Mouse (Mus musculus) heart, embryonic 13.5 days (tissue): Measurements from ENCODE around the gene Sec61a2. TPM values are rescaled to one million over a fixed set of nuclear protein-coding genes. Genes with fewer than 3 reads are reported as not detected.

Experiments
- ATAC-seq: fragments of 200-750 bp; cut with Nextera tagmentation; 2 replicates; pipeline ENCODE4 v1.8.0; 2017; ENCODE audit warnings: moderate TSS enrichment; ENCODE audit not compliant: insufficient number of reproducible peaks, low FRiP score, low TSS enrichment; ENCODE audit errors: extremely low read depth
- H3K27ac ChIP-seq: fragments of 300-500 bp; sonication (generic); replicated peaks from 2 replicates; pipeline ENCODE4 v1.5.1; 2015; ENCODE audit warnings: moderate library complexity, mild to moderate bottlenecking, inconsistent platforms
- H3K27me3 ChIP-seq: fragments of 300-500 bp; sonication (generic); replicated peaks from 2 replicates; pipeline ENCODE4 v1.6.1; 2015; ENCODE audit warnings: mild to moderate bottlenecking, inconsistent platforms
- H3K36me3 ChIP-seq: fragments of 300-500 bp; sonication (generic); 2 replicates; pipeline ENCODE4 v1.6.1; 2015; ENCODE audit warnings: mild to moderate bottlenecking, inconsistent platforms
- H3K4me1 ChIP-seq: fragments of 300-500 bp; sonication (generic); 2 replicates; pipeline ENCODE4 v1.6.1; 2015; ENCODE audit warnings: inconsistent platforms
- H3K4me2 ChIP-seq: fragments of 300-500 bp; sonication (generic); 2 replicates; pipeline ENCODE4 v1.6.1; 2015; ENCODE audit warnings: inconsistent platforms, mild to moderate bottlenecking, moderate library complexity
- H3K4me3 ChIP-seq: fragments of 300-500 bp; sonication (generic); 2 replicates; pipeline ENCODE4 v1.5.1; 2015; ENCODE audit warnings: moderate library complexity, mild to moderate bottlenecking, inconsistent platforms
- H3K9ac ChIP-seq: fragments of 300-500 bp; sonication (generic); 2 replicates; pipeline ENCODE4 v1.6.1; 2015; ENCODE audit warnings: inconsistent platforms, mild to moderate bottlenecking, moderate library complexity
- H3K9me3 ChIP-seq: fragments of 300-500 bp; sonication (generic); 2 replicates; pipeline ENCODE4 v1.6.1; 2016; ENCODE audit warnings: inconsistent platforms
- WGBS: fragments of 180-500 bp; shearing (Covaris S2); methylation state at CpG from one replicate; pipeline ENCODE4 v1.1.7; 2015; ENCODE audit warnings: mixed read lengths; 5-methylcytosine and 5-hydroxymethylcytosine counted together
- polyA plus RNA-seq: library from polyadenylated mRNA; unstranded; fragments of >200 nt; fragmentation: Nextera tagmentation; extraction: Ambion mirVana; gene quantifications from 2 replicates; pipeline ENCODE4 v1.2.1, GENCODE M21; 2015

The Sec61a2 gene
- polyA plus RNA-seq, 1 experiment from 2014 or later: 49.2 TPM

DNA sequence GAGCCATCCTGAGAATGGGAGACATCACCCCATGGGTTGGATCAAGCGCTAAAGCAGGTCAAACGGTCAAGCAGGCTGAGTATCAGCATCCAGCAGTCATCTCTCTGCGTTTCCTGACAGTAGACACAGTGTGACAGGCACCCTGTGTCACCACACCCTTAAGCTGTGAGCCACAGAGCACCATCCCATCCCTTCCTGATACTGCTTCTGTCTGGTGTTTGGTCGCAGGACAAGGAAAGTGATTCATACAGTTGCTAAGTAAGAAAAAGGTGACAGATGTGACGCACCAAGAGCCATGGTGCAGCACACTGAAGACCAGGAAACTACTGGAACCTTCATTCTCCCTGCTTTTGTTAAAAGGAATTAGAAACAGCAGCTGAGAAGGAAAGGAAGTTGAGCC lies 6.4 kb downstream of the Sec61a2 start:
- Histone ChIP-seq H3K36me3 (peaks cover 74% of the 10 kb centered on the region), H3K9me3 (no peaks in the 10 kb centered on the region), H3K4me3 (no peak overlapping the region), H3K27me3 (no peaks in the 10 kb centered on the region), H3K9ac (no peak overlapping the region; the same call in 1 of the 2 replicates), H3K4me1 (peaks cover 12% of the 10 kb centered on the region), H3K4me2 (no peak overlapping the region), H3K27ac (no peak overlapping the region)
- ATAC-seq: no peak
- 66% methylated on average over 5 of the region's 5 CpGs for WGBS

DNA sequence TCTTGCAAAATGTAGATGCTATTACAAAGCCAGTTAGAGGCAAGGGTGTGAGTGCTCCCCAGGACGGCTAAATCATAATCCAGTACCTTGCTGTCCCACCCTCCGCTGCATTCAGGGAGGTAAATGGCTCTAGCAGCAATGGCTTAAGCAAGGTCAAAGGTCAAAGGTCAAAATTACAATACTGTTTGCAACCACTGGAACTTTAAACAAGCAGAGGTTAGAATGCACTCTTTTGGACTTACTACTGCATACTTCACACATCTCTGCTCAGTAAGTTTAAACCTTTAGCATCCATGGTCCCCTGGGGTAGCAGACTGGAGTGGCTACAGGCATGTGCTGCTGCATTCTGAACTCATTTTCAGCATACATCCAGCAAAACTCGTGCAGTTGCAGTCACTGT lies 17.8 kb downstream of the Sec61a2 start:
- WGBS: 85% methylated on average over 3 of the region's 3 CpGs
- peaks cover 90% of the 10 kb centered on the region for H3K36me3 ChIP-seq

DNA sequence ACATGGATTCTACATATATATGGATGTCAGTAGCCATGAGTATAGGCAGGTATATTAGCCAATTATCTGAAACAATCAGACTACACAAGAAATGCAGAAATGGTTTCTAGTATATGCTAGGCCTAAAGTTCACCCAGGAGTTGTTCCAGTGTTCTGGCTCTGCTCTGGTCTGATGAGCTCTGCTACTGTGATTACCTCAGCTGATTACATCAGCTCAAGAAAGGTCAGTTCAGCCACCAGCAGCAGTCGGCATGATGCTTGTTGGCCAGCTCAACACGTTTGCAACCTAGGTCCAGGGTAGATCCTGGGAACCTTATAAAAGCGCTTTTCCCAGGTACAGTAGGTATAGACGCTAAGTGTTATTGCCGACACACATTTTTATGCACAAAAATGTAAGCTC lies 25.5 kb downstream of the Sec61a2 start:
- no peak overlapping the region for H3K27ac ChIP-seq
- peaks cover 88% of the 10 kb centered on the region for H3K36me3 ChIP-seq

More for the DNA sequence above, 17.8 kb downstream of the Sec61a2 start:
- H3K4me1 ChIP-seq: no peaks in the 10 kb centered on the region
- no peaks in the 10 kb centered on the region for H3K9me3 ChIP-seq
- H3K27ac ChIP-seq: no peak overlapping the region
- ATAC-seq: no peak
- H3K4me2 ChIP-seq: no peak overlapping the region
- H3K9ac ChIP-seq: no peak overlapping the region
- no peaks in the 10 kb centered on the region for H3K27me3 ChIP-seq
- no peak overlapping the region for H3K4me3 ChIP-seq

DNA sequence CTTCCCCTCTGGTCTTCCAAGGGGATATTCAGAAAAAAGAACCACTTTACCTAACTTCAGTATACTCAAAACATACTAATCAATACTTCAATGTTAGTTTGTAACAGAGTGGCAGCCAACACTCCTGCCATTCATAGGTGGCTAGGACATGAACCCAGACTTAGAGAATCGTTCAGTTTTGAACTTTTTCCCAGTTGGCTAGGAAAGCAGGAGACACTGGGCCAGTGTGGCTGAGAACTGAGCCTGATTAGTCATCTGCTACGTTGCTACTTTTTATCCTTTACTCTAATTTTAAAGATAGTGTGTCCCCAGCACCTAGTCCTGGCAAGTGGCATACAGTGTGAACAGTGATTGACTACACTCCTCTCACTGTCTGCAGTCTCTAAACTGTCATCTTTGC lies 27.6 kb downstream of the Sec61a2 start:
- H3K9me3 ChIP-seq: no peaks in the 10 kb centered on the region
- no peak for ATAC-seq
- peaks cover 88% of the 10 kb centered on the region for H3K36me3 ChIP-seq
- WGBS: 74% methylated on average over 2 of the region's 2 CpGs
- H3K4me3 ChIP-seq: no peak overlapping the region
- H3K27ac ChIP-seq: no peak overlapping the region
- no peak overlapping the region for H3K9ac ChIP-seq
- H3K4me2 ChIP-seq: no peak overlapping the region
- H3K4me1 ChIP-seq: no peaks in the 10 kb centered on the region
- no peaks in the 10 kb centered on the region for H3K27me3 ChIP-seq

More for the DNA sequence above, 25.5 kb downstream of the Sec61a2 start:
- Histone ChIP-seq H3K9ac (no peak overlapping the region), H3K4me2 (no peak overlapping the region), H3K4me1 (no peaks in the 10 kb centered on the region), H3K27me3 (no peaks in the 10 kb centered on the region), H3K4me3 (no peak overlapping the region), H3K9me3 (no peaks in the 10 kb centered on the region)
- ATAC-seq: no peak
- WGBS: 88% methylated on average over 5 of the region's 5 CpGs

DNA sequence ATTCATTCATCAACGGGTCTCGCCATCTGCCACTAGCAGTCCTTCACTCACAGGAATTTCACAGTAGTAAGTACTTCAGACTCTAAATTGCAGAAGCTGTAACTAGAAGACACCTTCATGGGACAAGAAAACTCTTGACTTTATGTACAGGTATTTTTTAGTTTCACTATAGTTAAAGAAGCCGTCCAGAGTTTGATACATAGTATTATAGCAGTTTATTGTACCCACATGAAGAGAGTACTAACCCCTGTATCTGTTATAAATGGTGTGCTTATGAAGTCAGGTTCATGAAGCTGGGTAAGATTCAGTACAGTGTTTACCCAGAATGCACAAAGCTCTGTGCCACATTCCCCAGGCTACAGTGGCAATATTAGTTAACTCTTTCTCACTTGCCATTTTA lies 32.4 kb downstream of the Sec61a2 start, which contains the start of gene Gm13199:
Gene Gm13199, minus strand, starts transcription at position 101 of the 400 bp plus-strand sequence.
- H3K27me3 ChIP-seq: no peaks in the 10 kb centered on the region
- WGBS: 83% methylated on average over 3 of the region's 3 CpGs
- H3K27ac ChIP-seq: no peak within 1 kb of the TSS
- H3K4me3 ChIP-seq: no peak within 1 kb of the TSS
- no peak within 1 kb of the TSS for H3K4me2 ChIP-seq
- peaks cover 89% of the 10 kb centered on the region for H3K36me3 ChIP-seq
- H3K9me3 ChIP-seq: no peaks in the 10 kb centered on the region
- no peaks in the 10 kb centered on the region for H3K4me1 ChIP-seq
- no peak within 1 kb of the TSS for H3K9ac ChIP-seq
- no peak for ATAC-seq

DNA sequence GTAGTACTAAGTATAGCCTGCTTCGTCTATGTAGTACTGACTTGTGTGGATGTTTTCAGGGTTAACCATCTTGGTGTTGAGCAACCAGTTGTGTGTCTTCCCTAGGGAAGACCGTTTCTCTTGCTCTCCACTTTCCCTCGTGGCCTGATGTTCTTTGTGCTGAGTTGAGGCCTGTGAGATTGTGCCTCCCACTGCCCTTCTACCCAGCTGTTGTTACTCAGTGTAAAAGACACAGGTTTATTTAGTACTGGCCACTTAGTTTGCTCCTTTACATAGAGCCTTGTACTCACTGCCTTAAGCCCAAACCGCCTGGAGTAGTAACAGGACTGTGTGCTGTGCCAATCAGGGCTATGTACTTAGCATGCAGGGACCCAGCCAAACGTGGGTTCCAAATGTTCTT lies 43.4 kb downstream of the Sec61a2 start:
- 71% methylated on average over 5 of the region's 5 CpGs for WGBS
- peaks cover 46% of the 10 kb centered on the region for H3K36me3 ChIP-seq

DNA sequence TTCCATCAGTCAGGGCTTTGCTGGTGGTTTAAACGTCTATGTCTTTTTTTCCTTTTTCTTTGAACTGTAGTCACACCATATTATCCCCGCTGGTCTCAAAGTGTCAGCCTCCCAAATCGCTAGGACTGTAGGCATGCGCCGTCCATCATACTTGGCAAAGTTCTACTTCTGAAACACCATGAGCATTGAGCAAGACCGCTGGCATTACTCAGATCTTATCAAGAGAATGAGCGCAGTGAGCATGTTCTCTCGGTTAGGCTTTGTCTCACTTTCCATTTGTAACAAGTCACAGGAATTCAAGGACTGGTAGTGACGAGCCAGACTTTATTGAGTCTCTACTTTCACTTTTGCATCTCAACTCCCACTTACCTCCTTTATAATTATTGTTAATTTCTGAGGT lies 44.1 kb downstream of the Sec61a2 start:
- Histone ChIP-seq H3K36me3 (peaks cover 42% of the 10 kb centered on the region), H3K27ac (no peak overlapping the region), H3K9ac (no peak overlapping the region), H3K4me2 (no peak overlapping the region), H3K4me1 (peaks cover 9% of the 10 kb centered on the region), H3K4me3 (no peak overlapping the region), H3K27me3 (no peaks in the 10 kb centered on the region), H3K9me3 (no peaks in the 10 kb centered on the region)
- ATAC-seq: no peak
- 84% methylated on average over 9 of the region's 9 CpGs for WGBS

More for the DNA sequence above, 43.4 kb downstream of the Sec61a2 start:
- no peak overlapping the region for H3K4me3 ChIP-seq
- H3K4me1 ChIP-seq: peaks cover 2% of the 10 kb centered on the region; the same call in 1 of the 2 replicates
- H3K9ac ChIP-seq: no peak overlapping the region
- H3K27ac ChIP-seq: no peak overlapping the region
- ATAC-seq: no peak
- H3K27me3 ChIP-seq: no peaks in the 10 kb centered on the region
- no peaks in the 10 kb centered on the region for H3K9me3 ChIP-seq
- no peak overlapping the region for H3K4me2 ChIP-seq

DNA sequence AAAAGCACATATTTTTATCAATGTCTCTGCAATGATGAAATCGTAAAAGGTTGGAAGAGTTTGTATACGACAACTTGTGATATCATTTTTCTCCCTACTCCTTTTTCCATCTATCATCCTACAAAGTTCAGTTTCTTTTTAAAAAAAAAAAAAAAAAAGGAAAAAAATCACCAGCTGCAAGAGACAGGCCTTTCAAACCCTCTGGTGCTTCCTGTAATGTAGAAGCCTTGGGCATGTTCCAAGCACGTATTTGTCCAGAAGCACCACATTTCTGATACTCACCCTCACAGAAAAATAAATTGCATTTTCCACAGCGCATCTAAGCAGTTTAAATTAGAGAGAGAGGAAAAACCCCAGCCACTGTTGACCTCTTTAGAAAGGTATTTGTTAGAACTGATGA lies 49.4 kb downstream of the Sec61a2 start:
- Histone ChIP-seq H3K4me2 (peak overlapping the region; percentile 78), H3K27ac (no peak overlapping the region), H3K4me3 (peak overlapping the region; percentile 89), H3K27me3 (no peaks in the 10 kb centered on the region), H3K36me3 (peaks cover 32% of the 10 kb centered on the region), H3K9me3 (no peaks in the 10 kb centered on the region), H3K4me1 (peaks cover 17% of the 10 kb centered on the region), H3K9ac (peak overlapping the region; percentile 93)
- 22% methylated on average over 4 of the region's 4 CpGs for WGBS
- no peak for ATAC-seq

DNA sequence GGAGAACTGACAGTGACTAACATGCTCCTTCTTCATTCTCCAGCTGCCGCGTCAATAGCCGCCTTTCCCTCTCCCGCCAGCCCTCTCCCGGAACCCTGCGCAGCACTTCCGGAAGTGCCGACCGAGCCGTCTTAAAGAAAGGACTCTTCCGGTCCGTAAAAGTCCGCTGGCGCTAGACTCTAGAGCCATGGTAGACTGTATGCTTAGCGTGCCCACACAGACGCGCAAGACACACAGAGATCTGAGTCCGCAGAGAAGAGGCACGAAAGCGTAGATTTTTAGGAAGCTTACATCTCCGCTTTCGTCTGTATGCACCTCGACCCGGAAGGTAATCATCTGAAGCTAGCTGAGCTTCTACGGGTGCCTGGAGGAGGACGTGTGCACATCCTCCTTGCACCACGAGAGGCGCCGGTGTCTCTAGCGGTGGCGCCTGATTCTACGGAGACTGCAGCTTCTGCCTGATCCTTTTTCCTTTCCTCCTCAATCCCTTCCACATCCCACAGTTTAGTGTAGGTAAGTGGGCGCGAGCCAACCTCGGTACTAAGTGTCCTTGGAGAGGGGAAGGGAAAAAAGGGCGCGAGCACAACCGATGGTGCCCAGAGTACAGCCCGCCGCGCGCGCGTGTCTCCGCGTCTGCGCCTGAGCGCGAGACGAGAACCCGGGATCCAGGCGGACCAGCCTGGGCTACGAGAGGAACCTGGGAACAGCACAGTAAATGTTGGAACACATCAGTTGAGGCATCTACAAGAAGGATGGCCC lies 50.2 kb downstream of the Sec61a2 start, which contains the start of the genes Nudt5 and Cdc123:
Gene Nudt5, plus strand, starts transcription at position 147 of the 759 bp plus-strand sequence.
Gene Cdc123, minus strand, starts transcription at position 292 of the 759 bp plus-strand sequence.
- Histone ChIP-seq H3K9me3 (no peaks in the 10 kb centered on the region), H3K36me3 (peaks cover 33% of the 10 kb centered on the region), H3K27me3 (no peaks in the 10 kb centered on the region), H3K4me1 (peaks cover 17% of the 10 kb centered on the region), H3K4me3 (peak within 1 kb of the TSS; percentile 89), H3K4me2 (peak within 1 kb of the TSS; percentile 78), H3K27ac (peak within 1 kb of the TSS; percentile 89), H3K9ac (peak within 1 kb of the TSS; percentile 93)
- ATAC-seq: peak; percentile 75
- under 1% methylated on average over 53 of the region's 53 CpGs for WGBS

DNA sequence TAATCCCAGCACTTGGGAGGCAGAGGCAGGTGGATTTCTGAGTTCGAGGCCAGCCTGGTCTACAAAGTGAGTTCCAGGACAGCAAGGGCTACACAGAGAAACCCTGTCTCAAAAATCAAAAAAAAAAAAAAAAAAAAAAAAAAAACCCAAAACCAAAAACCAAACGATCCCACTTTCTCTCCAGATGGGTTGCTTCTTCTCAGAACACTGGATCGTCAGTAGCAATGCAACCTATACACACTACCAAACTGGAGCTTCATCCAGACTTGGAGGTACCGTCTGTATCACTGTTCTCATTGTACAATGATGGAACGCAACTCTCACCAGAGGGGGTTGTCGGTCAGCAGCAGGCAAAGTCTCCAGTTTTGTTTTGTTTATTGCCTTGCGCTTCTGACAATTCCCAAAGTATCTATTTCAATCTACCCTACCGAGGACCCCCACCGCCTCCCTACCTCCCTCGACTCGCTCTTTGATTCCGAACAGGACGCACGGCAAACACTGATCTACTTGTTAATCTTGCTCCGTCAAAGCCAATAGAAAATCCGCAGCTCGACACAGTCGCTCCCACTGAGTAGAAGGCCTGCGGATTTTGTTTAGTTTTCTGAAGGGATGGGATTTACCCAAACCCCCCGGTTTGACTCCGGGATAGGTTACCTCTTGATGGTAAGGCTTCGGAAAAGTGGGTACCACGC lies 50.9 kb downstream of the Sec61a2 start:
- peaks cover 17% of the 10 kb centered on the region for H3K4me1 ChIP-seq
- peak overlapping the region; percentile 89 for H3K27ac ChIP-seq
- H3K4me3 ChIP-seq: peak overlapping the region; percentile 89
- H3K4me2 ChIP-seq: peak overlapping the region; percentile 78
- H3K27me3 ChIP-seq: no peaks in the 10 kb centered on the region
- H3K9ac ChIP-seq: peak overlapping the region; percentile 93
- peaks cover 39% of the 10 kb centered on the region for H3K36me3 ChIP-seq
- WGBS: 4% methylated on average over 23 of the region's 23 CpGs
- ATAC-seq: no peak
- H3K9me3 ChIP-seq: no peaks in the 10 kb centered on the region

DNA sequence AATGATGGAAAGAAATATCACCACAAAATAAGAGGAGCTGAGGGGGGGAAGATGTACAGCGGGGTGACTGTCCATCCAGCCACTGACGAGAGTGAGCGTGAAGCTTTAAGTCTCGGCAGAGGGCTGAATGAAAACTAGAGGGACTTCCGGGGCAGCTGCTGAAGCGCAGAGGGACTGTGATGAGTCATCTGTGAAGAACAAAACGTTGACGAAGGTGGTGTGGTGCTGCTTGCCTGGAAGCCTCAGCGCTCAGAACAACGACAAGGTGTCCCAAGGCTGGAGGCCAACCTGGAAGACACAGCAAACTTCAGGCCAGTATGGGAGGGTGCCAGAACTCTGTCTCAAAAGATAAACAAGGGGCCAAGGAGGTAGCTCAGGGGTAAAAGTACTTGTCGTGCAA lies 54.4 kb downstream of the Sec61a2 start:
- H3K27ac ChIP-seq: no peak overlapping the region
- H3K9me3 ChIP-seq: no peaks in the 10 kb centered on the region
- no peaks in the 10 kb centered on the region for H3K27me3 ChIP-seq
- peaks cover 59% of the 10 kb centered on the region for H3K36me3 ChIP-seq
- no peak overlapping the region for H3K4me2 ChIP-seq
- ATAC-seq: no peak
- peaks cover 5% of the 10 kb centered on the region for H3K4me1 ChIP-seq
- H3K9ac ChIP-seq: no peak overlapping the region
- H3K4me3 ChIP-seq: no peak overlapping the region
- WGBS: 94% methylated on average over 11 of the region's 11 CpGs
